Mouse (Mus musculus) MEL (cell line): ENCODE measurements around the gene Gm13691.

Experiments used
- CTCF ChIP-seq, 3 experiments: IDR thresholded peaks in 2 of 3; conservative IDR thresholded peaks in 1 of 3; 2 replicates each; pipeline ENCODE4 v1.5.1; 2011 to 2012; ENCODE audit warnings: low read length in 3 of 3, low read depth in 2 of 3, mild to moderate bottlenecking in 2 of 3, improper control_type of control experiment in 1 of 3, inconsistent platforms in 1 of 3, mixed read lengths in 1 of 3, moderate library complexity in 1 of 3; ENCODE audit not compliant: control insufficient read depth in 1 of 3, insufficient read depth in 1 of 3, poor library complexity in 1 of 3, severe bottlenecking in 1 of 3
- EP300 ChIP-seq, 2 experiments: IDR thresholded peaks; 2 replicates each; pipeline ENCODE4 v1.6.1; 2011; ENCODE audit warnings: improper control_type of control experiment in 2 of 2, low read length in 2 of 2, low read depth in 1 of 2, mild to moderate bottlenecking in 1 of 2
- MAX ChIP-seq: IDR thresholded peaks from 2 replicates; pipeline ENCODE4 v1.6.1; 2011; ENCODE audit warnings: low read length, improper control_type of control experiment
- MAZ ChIP-seq: IDR thresholded peaks from 2 replicates; pipeline ENCODE4 v1.6.1; 2012; ENCODE audit warnings: low read depth, mild to moderate bottlenecking, inconsistent platforms, low read length, improper control_type of control experiment
- MYC ChIP-seq: IDR thresholded peaks from 2 replicates; pipeline ENCODE4 v1.6.1; 2011; ENCODE audit warnings: low read depth, mild to moderate bottlenecking, low read length, improper control_type of control experiment, moderate library complexity
- POLR2A ChIP-seq, 2 experiments: IDR thresholded peaks; 2 replicates each; pipeline ENCODE4 v1.6.1; 2011 to 2012; ENCODE audit warnings: low read length in 2 of 2, mild to moderate bottlenecking in 2 of 2, control low read depth in 1 of 2, improper control_type of control experiment in 1 of 2, low read depth in 1 of 2, moderate library complexity in 1 of 2; ENCODE audit not compliant: control insufficient read depth in 1 of 2, insufficient read depth in 1 of 2, poor library complexity in 1 of 2
- ZNF384 ChIP-seq: IDR thresholded peaks from 2 replicates; pipeline ENCODE4 v1.6.1; 2012; ENCODE audit warnings: low read depth, mild to moderate bottlenecking, inconsistent platforms, low read length, improper control_type of control experiment

DNA sequence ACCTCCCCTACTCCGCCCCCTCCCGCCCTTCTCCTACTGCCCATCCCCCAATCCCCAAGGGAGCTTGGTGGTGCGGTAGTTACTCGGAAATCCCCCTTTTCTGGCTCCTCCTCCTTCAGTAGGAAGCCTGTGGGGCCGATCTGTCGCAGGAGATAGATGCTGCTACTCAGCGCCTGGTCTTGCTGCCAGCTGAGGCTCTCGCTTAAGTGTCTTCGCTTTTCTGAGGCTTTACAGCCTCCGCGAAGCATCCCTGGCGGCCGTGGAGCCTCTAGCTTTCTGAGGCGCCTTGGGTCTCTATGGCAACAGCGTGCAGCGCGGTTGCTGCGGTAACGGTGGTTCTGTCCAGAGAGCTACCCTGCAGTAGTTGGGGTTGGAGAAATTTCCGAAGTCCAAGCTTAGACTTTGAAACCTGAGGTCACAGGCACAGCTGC lies 49.4 kb upstream of the Gm13691 start, which contains the start of gene Zswim2:
- TF ChIP-seq EP300 (IDR thresholded peaks at IDR 0.05; ENCODE audit: low read depth in 1 of 2, low read length in 2 of 2) (no peak), CTCF (IDR thresholded peaks at IDR 0.05 in 2 of 3, conservative IDR thresholded peaks at IDR 0.05 in 1 of 3; ENCODE audit: control insufficient read depth in 1 of 3, insufficient read depth in 1 of 3, low read depth in 2 of 3, low read length in 3 of 3, poor library complexity in 1 of 3, severe bottlenecking in 1 of 3) (no peak), ZNF384 (no peak), MYC (no peak), MAZ (no peak), POLR2A (IDR thresholded peaks at IDR 0.05; ENCODE audit: control insufficient read depth in 1 of 2, insufficient read depth in 1 of 2, low read depth in 1 of 2, low read length in 2 of 2, poor library complexity in 1 of 2) (no peak), MAX (no peak)
